Mouse (Mus musculus) left cerebral cortex, adult 11 months (tissue): ENCODE measurements around the gene Smoc1.

Experiments used
- DNase-seq: peaks from one replicate; pipeline ENCODE4 v3.0.0; 2022; ENCODE audit warnings: low spot score

The Smoc1 gene

DNA sequence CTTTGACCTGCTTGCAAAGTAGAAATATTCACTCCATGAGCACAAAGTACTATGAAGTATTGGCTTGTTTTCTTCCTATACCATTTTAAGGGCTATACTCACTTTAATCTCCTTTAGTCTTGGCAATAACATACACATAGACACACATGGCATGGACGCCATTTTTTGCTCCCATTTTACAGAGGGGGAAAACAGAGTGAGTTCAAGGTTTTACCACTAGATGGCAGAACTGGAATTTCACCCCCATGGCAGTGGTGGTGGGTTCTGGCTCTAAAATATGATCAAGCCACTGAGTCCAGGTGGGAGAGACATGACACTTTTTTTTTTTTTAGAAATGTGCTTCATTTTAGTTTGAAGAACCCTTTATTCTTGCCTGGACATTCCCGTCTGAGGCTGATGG lies 1.6 kb upstream of the Smoc1 start:
- no peak for DNase-seq

GRCm38 (mm10) chr12:81026995-81027942 lies 661 bp downstream of the Smoc1 start:
- no peak for DNase-seq

GRCm38 (mm10) chr12:81028291-81028920 lies 1.8 kb downstream of the Smoc1 start:
- no peak for DNase-seq

DNA sequence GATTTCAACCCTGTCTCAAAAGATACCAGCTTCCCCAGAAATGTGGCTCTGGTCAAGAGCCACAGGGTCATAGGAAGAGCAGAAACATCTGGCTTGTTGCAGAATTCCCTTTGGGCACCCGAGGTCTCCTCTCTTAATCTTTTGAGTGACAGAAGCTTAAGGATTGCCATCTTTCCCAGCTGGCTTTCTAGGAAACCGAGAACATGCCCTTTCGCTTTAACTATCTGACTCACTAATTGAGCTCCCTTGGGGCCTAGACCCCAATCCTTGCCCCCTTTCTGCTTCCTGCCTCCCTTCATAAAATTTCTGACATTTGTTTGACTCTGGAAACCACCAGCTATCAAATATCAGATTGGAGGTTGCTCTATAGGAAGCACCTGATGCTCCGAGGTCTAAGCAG lies 3.1 kb downstream of the Smoc1 start:
- DNase-seq = no peak

DNA sequence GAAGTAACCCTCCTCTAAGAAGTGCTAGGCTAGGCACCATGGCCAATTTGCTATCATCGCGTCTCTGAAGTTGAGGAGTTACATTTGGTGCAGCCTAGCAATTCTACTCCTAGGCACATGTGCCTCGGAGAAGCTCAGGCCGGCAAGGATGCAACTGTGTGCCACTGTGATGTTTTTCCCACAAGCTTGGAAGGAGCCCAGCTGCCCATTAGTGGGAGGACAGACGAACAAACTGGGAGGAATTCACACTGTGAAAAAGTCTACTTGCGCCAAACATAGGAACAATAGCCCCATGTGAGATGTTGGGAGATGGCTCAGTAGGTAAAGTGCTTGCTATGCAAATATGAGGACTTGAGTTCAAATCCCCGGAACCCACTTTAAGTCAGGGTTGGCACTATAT lies 5.0 kb downstream of the Smoc1 start:
- DNase-seq = no peak

DNA sequence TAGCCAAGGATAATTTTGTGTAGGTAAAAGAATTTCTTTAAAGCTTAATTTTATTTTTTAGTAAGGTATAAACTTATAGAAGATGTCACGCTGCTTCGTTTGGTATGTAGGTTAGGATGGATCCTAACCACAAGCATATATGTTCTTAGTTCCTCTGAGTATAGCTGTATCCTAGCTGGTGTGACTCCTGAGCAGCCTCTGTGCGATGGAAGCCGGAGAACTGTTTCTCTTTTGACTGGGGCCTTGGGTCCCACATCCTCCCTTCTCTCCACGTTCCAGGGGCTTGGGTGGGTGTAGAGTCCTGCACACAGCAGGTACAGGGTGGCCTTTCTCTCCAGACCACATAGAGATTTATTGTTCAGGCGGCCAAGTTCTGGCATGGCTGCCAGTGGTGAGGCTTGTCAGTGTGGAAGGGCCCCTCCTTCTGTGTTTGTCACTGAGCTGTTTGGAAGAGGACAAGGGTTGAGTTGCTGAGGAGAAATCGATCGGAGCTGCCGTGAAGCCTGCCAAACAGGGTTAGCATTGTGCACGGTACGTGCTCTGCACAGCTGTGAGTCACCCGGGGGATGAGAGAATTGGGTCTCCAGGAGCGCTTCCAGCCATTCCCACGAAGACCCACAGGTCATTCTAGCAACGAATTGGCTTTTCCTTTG lies 6.9 kb downstream of the Smoc1 start:
- peak; percentile 27 for DNase-seq

DNA sequence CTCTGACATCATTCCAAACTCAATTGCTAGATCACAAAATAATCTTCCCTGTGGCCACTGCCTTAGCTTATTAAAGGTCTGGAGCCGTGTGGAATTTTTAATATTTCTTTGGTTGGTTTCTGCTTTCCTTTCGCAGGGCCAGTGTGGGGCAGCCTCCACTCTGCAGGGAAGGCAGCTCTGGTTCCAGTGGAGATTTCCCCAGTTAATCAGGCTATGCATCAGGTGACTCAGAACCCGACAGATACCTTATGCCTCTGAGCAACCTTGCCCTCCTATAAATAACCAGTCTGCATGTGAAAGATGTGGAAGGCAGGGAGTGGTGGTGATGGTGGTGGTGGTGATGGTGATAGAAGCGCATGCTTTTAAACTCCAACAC lies 7.4 kb downstream of the Smoc1 start:
- DNase-seq = no peak

DNA sequence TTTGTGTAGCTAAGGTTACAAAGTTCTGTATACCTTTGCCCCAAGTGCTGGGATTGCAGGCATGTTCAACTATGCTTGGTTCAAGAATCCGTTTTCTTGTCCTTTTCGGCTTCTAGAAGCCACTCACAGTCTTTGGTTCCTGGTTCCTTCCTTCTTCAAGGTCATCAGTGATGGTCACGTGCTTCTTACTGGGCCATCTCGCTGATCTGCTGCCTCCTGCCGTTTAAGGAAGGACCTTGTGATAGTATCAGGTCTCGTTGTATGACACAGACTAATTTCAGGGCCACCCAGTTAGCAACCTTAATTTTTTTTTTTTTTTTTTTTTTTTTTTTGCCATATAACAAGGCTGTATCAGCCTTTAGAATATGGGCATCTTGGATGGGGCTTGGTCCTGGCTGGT lies 9.2 kb downstream of the Smoc1 start:
- no peak for DNase-seq

- DNase-seq = no peak
Observed at GRCm38 (mm10) chr12:81043616-81044015, 17.0 kb downstream of the Smoc1 start.

GRCm38 (mm10) chr12:81046926-81047325 lies 20.3 kb downstream of the Smoc1 start:
- DNase-seq = no peak

DNA sequence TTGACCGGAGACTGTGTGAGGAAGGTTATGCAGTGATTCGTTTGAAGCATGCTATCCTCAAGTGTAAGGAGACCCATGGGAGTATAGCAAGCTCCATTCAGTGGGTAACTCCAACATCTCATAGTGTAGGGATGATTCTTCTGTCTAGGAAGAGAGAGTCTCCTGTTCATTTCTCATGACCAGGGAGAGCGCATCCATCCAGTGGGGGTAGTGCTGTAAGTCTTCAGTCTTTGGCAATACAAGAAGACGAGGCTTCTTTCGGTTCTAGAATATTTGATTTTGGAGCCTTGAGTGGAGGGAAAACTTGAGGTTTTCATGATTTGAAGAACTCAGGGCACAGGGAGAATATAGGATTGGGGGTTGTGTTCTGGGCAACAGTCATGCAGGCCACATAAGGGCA lies 23.1 kb downstream of the Smoc1 start:
- no peak for DNase-seq

DNA sequence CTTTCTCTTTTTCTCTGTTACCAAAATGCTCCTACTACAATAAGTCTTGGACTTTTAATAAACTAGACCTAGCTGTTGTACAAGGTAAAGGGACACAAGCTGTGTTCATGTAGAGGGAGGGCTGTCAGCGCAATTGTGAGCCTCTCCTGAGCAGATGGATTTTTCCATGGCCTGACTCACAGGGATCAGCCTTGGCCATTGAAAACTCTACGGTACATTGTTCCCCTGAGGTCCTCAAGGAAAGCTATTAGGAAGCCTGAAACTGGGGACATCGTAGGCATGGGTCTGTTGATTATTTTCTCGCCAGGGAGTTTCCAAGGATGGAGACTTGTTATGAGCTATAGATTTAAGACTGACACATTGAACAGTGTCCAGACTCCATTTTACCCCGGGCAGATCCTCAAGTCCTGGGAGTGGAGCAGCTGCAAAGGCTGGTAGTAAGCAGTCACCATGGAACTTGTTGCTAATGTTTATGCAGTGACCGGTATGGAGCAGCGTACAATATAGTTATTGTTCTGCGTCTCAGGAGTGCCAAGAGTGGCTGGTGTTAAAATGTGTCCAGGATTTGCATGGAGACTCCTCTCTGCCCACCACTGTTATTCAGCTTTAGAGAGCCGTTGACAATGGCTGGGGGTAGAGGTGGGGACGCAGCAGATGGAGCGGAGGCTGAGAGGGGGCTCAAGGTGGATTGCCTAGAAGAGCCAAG lies 28.5 kb downstream of the Smoc1 start:
- DNase-seq = no peak

- no peak for DNase-seq
Observed at GRCm38 (mm10) chr12:81055811-81056210, 29.2 kb downstream of the Smoc1 start.

GRCm38 (mm10) chr12:81057619-81058018 lies 31.0 kb downstream of the Smoc1 start:
- DNase-seq = no peak

DNA sequence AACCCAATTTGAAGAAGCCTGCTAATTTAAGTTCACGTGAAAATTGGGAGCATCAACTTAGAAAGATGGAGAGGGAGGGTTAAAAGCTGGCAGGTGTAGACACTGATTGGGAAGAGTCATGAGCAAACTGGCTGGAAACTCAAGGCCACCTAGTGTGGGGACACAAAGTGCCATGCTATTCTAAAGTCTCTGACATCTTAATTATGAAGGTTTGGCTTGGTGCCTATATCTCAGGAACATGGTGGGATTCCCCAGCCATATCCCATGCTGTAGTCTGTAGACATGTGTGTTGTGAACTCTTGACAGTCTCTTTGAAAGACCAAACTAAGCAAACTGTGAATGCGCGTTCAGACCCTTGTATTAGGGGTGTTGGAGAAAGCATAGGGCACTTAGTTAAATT lies 32.0 kb downstream of the Smoc1 start:
- no peak for DNase-seq

- DNase-seq = no peak
Observed at GRCm38 (mm10) chr12:81061831-81062361, 35.3 kb downstream of the Smoc1 start.

- no peak for DNase-seq
Observed at GRCm38 (mm10) chr12:81063336-81063955, 36.8 kb downstream of the Smoc1 start.

GRCm38 (mm10) chr12:81074139-81074538 lies 47.5 kb downstream of the Smoc1 start:
- DNase-seq = no peak

- DNase-seq = no peak
Observed at GRCm38 (mm10) chr12:81074941-81075340, 48.3 kb downstream of the Smoc1 start.

GRCm38 (mm10) chr12:81077953-81078646 lies 51.5 kb downstream of the Smoc1 start:
- DNase-seq = no peak

GRCm38 (mm10) chr12:81080345-81080744 lies 53.7 kb downstream of the Smoc1 start:
- no peak for DNase-seq
